Mouse (Mus musculus): ENCODE results near the gene Syf2.

- no peak for TF ChIP-seq POLR2A (IDR thresholded peaks at IDR 0.05; ENCODE audit: insufficient read depth, low read depth, low read length)
- peak; percentile 89 for TF ChIP-seq CTCF (IDR thresholded peaks at IDR 0.05)
Measured at GRCm38 (mm10) chr4:134892096-134892495, 38.6 kb upstream of the Syf2 start.

Measured in heart, adult 2 months (tissue).